Mouse (Mus musculus) heart, adult 18-20 months (tissue): ENCODE measurements around the gene Bid. TPM values are rescaled to one million over a fixed set of nuclear protein-coding genes. Genes with fewer than 3 reads are reported as not detected.
A peak's percentile ranks its signal among the peaks of the same experiment; 100 is the strongest.
"Not testable (repeated sequence)": the region's sequence is repeated elsewhere in the genome, so short reads cannot be mapped to it uniquely, and the experiment has no call there.

ENCODE experiments used
- DNase-seq, 2 experiments: peaks; one replicate each; pipeline ENCODE4 v3.0.0; 2021 to 2022; ENCODE audit warnings: mixed read lengths in 1 of 2
- total RNA-seq, 2 experiments: library from RNA; stranded (reverse); gene quantifications; 2 replicates each; pipeline ENCODE4 v1.2.3; 2021

Bid gene
- total RNA-seq, 2 experiments from 2014 or later: 0.97 to 1.3 TPM

DNA sequence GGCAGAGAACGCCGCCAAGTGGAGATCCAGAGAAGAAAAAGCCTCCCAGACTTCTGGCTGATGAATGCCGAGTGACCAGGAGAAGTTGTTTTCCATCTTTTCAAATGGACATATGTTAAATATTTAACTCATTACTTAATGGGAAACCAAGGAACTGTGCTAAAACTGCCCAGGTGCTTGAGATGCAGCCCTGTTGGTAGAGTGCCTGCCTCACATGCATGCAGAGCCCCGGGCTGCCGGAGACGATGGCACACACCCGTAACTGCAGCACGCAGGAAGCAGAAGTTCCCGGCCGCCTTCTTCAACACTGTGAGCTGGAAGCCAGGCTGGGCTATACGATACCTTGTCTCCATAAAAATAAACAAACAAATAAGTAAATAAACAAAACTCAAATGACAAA lies 12.7 kb downstream of the Bid start:
- no peak for DNase-seq

DNA sequence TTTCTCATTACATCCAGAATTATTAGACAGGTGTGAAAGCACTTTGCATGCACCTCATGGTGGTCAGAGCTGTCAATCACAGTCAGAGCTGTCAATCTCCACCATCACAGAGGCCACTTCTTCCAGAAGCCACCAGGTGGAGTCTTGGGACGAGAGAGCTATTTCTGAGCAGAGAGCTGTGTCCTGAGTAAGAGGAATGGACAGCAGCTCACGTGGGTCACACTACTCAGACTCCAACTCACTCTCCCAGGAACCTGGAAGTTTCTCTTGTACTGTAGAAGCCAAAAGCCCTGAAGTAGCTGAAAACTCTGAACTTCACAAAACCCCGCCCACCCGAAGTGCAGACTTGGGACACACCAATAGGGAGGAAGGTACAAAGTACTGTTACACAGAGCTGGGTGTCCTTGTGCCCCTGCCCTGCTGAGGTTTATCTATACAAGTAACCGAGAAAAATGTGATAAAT lies 13.2 kb downstream of the Bid start:
- peak; percentile 22 to 46 for DNase-seq

DNA sequence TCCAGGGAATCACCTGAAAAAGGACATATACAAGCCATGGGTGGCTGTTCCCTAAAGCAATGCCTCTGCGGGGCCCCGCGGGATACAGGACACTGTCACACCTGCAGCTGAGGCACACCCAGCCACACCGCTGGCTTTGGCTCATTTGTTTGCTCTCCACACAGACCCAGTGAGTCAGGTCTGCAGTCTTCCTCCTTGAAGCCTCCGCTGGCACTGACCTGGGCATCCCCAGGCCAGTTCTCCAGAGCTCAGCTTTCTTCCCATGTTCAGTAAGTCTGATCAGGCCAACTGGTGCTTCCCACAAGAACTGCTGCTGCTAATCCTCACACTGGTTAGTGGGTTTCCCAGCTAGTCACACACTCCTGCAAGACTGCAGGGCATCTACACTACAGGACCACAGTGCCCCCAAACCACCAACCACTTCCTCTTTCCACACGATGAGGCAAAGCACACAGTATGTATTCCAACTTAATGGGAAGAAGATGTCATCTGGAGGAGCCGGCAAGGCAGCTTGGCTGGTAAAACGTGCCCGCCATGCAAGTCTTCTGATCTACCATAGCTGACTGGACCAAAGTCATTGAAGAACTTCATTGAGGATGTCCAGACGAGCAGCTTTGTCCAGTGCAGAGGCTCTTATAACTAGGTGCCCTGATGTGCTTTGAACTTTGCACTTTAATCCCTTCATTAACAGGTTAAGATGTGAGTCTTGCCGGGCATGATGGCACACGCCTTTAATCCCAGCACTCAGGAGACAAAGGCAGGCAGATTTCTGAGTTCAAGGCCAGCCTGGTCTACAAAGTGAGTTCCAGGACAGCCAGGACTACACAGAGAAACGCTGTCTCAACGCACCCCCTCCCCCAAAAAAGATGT lies 14.6 kb downstream of the Bid start:
- DNase-seq: no peak

GRCm38 (mm10) chr6:120898188-120898833 lies 18.3 kb downstream of the Bid start:
- peak; percentile 49 to 64 for DNase-seq

GRCm38 (mm10) chr6:120894524-120894923 lies 22.1 kb downstream of the Bid start:
- DNase-seq: no peak

- DNase-seq: no peak
These were observed 22.6 kb downstream of the Bid start for GRCm38 (mm10) chr6:120894089-120894488.

DNA sequence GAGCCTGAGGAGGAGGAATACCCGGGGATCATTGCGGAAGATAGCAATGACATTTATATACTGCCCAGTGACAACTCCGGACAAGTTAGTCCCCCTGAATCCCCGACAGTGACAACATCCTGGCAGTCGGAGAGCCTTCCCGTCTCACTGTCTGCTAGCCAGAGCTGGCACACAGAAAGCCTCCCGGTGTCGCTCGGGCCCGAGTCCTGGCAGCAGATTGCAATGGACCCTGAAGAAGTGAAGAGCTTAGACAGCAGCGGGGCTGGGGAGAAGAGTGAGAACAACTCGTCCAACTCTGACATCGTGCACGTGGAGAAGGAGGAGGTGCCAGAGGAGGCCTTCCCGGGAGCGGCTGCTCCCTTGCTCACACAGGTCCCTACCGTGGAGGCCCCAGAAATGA lies 30.0 kb downstream of the Bid start:
- no peak for DNase-seq

DNA sequence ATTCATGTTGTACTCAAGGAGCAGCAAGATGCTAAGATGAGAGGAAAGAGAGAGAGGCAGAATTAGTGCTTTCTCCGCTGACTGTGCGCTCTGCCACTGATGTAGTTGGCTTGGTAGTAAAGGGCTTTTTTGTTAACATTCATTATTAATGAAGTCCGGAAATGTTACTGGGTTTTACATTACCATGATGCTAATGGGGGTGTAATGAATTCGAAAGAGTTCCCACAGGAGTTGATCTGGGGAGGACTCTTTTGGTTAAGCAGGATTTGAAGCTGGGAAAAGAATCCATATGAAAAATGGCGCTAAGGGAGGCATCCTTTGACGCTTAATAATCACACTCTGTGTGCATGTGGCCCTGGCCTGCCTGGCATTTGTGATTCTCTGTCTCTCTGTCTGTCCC lies 32.2 kb downstream of the Bid start:
- no peak for DNase-seq

DNA sequence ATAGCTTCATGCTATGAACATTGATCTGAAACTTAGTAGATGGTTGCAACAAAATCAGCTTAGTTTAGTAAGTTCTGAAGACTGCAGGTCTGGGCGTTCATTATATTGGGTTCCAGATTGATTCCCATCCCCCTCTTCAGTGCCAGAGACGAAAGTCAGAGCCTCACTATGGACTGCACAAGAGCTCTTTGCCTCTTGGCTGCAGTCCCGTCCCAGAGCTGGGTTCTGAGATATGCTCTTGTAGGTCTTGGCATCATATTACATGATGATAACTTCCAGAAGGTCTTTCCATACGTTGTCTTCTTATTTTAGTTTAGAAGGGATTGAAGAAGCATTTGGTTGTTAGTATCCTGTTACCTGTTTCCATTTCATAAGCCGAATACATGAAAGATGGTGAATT lies 37.6 kb downstream of the Bid start:
- peak; percentile 29 to 56 for DNase-seq

- no peak for DNase-seq
These were observed 42.8 kb downstream of the Bid start for GRCm38 (mm10) chr6:120873874-120874273.

DNA sequence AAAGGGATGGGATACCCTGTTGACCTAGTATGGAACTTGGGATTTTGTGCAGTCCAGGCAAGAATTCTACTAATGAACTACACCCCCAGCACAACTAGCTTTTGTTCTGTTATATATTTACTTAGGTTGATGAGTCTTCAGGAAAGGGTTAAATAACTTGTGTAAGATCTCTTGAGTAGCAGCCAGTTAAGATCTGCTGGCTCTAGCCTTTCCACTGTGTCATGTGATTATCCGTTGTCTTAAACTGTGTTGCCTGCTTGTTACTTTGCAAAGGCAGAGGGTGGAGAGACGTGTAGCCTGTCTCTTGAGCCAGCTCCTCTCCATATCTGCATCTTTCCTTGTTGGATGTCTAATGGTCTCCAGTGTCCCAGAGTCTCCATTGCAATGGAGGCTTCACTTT lies 45.4 kb downstream of the Bid start:
- DNase-seq: no peak

DNA sequence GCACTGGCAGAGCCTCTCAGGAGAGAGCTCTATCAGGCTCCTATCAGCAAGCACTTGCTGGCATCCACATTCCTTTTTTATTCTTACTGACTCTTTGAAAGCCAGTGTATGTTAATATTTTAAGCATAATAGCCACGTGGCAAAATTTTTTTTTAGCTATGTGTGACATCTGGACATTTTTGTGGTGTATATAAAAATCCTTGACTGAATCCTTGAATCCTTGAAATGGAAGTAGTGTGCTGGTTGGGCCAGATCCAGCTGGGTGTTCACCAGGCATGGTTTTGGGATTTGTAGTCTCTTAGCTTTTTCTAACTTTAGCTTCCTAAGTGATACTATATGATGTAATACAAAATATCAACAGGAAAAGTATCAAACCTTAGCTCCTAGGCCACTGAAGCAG lies 47.8 kb downstream of the Bid start:
- DNase-seq: no peak

GRCm38 (mm10) chr6:120866051-120866814 lies 50.4 kb downstream of the Bid start:
- peak in 1 of 2 experiments; percentile 10 for DNase-seq

- DNase-seq: no peak
These were observed 56.6 kb downstream of the Bid start for GRCm38 (mm10) chr6:120860079-120860478.

- no peak for DNase-seq
These were observed 58.4 kb downstream of the Bid start for GRCm38 (mm10) chr6:120858217-120858711.

DNA sequence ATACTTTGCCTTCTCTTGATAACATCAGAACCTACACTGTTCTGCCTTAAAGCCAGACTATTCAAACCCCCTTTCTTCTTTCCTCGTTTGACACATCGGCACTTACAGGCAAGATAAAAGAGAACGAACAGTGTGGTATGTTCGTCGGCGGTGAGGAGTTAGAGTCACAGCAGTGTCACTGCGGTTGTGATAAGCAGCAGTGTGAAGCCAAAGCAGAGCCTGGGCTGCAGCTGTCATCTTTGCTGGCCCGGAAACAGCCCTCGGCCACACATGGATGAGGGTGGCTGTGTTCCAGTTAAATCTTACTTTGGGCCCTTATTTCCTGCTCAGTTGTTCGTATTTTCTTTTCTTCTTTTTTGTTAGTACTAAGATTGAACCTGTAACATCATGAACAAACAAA lies 62.2 kb downstream of the Bid start:
- peak; percentile 49 to 54 for DNase-seq

DNA sequence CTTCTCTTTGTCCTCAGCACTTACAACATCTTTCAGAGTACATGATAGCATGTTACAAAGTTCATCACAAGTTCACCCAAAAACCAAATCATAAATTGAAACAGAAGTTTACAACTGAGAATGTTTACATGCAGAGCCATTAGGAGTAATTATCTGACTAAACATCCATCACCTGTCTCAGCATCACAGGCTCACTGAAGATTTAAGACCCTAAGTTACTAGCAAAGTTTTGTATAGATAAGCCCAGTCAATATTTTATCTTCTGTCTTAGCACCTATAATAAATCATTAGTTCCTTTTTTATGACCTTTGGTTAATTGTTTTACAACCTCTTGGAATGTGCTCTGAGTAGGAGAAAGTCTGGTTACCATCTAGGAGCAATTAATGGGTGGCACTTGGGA lies 65.9 kb downstream of the Bid start:
- DNase-seq: not testable (repeated sequence)

Other genes with a start within 250 kb of the Bid start
- gene Slc25a18, start 143.3 kb downstream of the Bid start, total RNA-seq: under 1 TPM in 1 of 2 experiments, not detected in 1; 0.21 TPM
- gene Atp6v1e1, start 94.1 kb downstream of the Bid start, total RNA-seq: 100 to 1,000 TPM; 168 to 174 TPM
- 10 to 100 TPM; 78.0 to 86.7 TPM for gene Bcl2l13, start 80.6 kb downstream of the Bid start, total RNA-seq
- gene Mical3, start 214.1 kb upstream of the Bid start, total RNA-seq: 100 to 1,000 TPM; 109 to 123 TPM